Comparison of ENCODE assay signal across 26 mouse cellular contexts in the genomic region with DNA sequence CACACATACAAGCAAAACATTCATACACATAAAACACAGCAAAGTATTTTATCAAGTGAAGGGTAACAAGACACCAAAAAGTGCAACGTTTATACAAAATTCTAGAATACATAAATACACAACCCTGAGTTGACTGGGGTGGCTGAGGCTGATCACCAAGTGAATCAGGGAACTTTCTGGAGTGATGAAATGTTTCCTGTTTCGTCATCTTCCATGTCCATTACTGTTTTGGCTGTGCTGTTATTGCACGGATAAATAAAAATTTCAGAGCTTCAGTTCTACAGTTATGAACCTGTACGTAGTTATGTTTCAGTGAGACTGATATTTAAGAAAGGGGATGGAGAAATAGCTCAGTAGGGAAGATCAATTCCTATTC. TPM values are rescaled to one million over a fixed set of nuclear protein-coding genes. Genes with fewer than 3 reads are reported as not detected.
A peak's percentile ranks its signal among the peaks of the same experiment; 100 is the strongest.
DNase-seq lines count a peak whose midpoint lies in the region; ATAC-seq and TF ChIP-seq lines count a peak whose summit lies in the region.
"Had no signal": no experiment of that assay in that cellular context is flagged by ENCODE, and none has a peak within 500 bp of the region (broad histone marks: within the 10 kb centered on the region; RNA-seq: fewer than 3 reads in every experiment).

No protein-coding gene starts in this region.

- TF ChIP-seq POLR2A in bone marrow macrophage, adult 2 months (IDR thresholded peaks at IDR 0.05; ENCODE audit: borderline replicate concordance, low read depth, low read length), result no peak

- no peak for TF ChIP-seq CTCF in bone marrow macrophage, adult 2 months (IDR thresholded peaks at IDR 0.05; ENCODE audit: low read depth, low read length)
- no peak for TF ChIP-seq CTCF in left cerebral cortex, adult 2 months (IDR thresholded peaks at IDR 0.05)

- no peaks in the 10 kb centered on the region for H3K36me3 ChIP-seq in lung, embryonic 15.5 days
- H3K36me3 ChIP-seq: heart, embryonic 15.5 days; hindbrain, embryonic 13.5 days; limb, embryonic 10.5 days; limb, embryonic 15.5 days; liver, embryonic 15.5 days; midbrain, embryonic 10.5 days; midbrain, embryonic 15.5 days; neural tube, embryonic 12.5 days had no signal

- H3K27me3 ChIP-seq in lung, embryonic 15.5 days, result peaks cover 7% of the 10 kb centered on the region

- 61% methylated on average over 4 of the region's 4 CpGs for WGBS in lung, embryonic 15.5 days

- H3K4me2 ChIP-seq in lung, embryonic 15.5 days, result no peak overlapping the region
- H3K4me2 ChIP-seq: forebrain, embryonic 13.5 days; heart, embryonic 15.5 days; hindbrain, embryonic 13.5 days; limb, embryonic 15.5 days; liver, embryonic 15.5 days; midbrain, embryonic 15.5 days; neural tube, embryonic 12.5 days had no signal

- intact Hi-C loops in left cerebral cortex, adult 2 months (cut with DNase I), result no loop called here

- H3K9me3 ChIP-seq in lung, embryonic 15.5 days, result no peaks in the 10 kb centered on the region
- H3K9me3 ChIP-seq: forebrain, embryonic 13.5 days; heart, embryonic 15.5 days; hindbrain, embryonic 13.5 days; limb, embryonic 10.5 days; limb, embryonic 15.5 days; liver, embryonic 15.5 days; midbrain, embryonic 10.5 days; midbrain, embryonic 15.5 days; neural tube, embryonic 12.5 days had no signal

- no peak overlapping the region for H3K4me3 ChIP-seq in lung, embryonic 15.5 days
- no peak overlapping the region for H3K4me3 ChIP-seq in bone marrow macrophage, adult 2 months (ENCODE audit: insufficient read depth, low read length)
- H3K4me3 ChIP-seq in left cerebral cortex, adult 2 months, result no peak overlapping the region
- H3K4me3 ChIP-seq: forebrain, embryonic 13.5 days; heart, embryonic 15.5 days; hindbrain, embryonic 13.5 days; limb, embryonic 10.5 days; limb, embryonic 15.5 days; liver, embryonic 15.5 days; midbrain, embryonic 10.5 days; midbrain, embryonic 15.5 days; myocyte; neural tube, embryonic 12.5 days had no signal

- peak overlapping the region; percentile 35 for H3K27ac ChIP-seq in lung, embryonic 15.5 days
- H3K27ac ChIP-seq in bone marrow macrophage, adult 2 months (ENCODE audit: insufficient read depth, low read depth, low read length), result peak overlapping the region; percentile 21
- no peak overlapping the region for H3K27ac ChIP-seq in left cerebral cortex, adult 2 months
- H3K27ac ChIP-seq: forebrain, embryonic 13.5 days; hindbrain, embryonic 13.5 days; limb, embryonic 10.5 days; limb, embryonic 15.5 days; liver, embryonic 15.5 days; midbrain, embryonic 10.5 days; midbrain, embryonic 15.5 days; neural tube, embryonic 12.5 days had no signal

- DNase-seq in lung, adult 18-20 months, result no peak
- DNase-seq in 416B (ENCODE audit: low read depth), result peak; percentile 65
- DNase-seq in cerebellum, postnatal 10 days, result no peak
- no peak for DNase-seq in left cerebral cortex, adult 2 months (ENCODE audit: extremely low spot score in 1 of 2, low spot score in 2 of 2)
- DNase-seq: adrenal gland, adult 2 months; adrenal gland, postnatal 36 days; B cell, adult 2 months; cerebellum, adult 2 months; cerebellum, postnatal 25 days; gastrocnemius, postnatal 10 days; kidney, adult 9 months; kidney, postnatal 14 days; thymus, postnatal 14 days had no signal

- H3K4me1 ChIP-seq in lung, embryonic 15.5 days, result peaks cover 7% of the 10 kb centered on the region; the same call in 1 of the 2 replicates
- peaks cover 31% of the 10 kb centered on the region for H3K4me1 ChIP-seq in bone marrow macrophage, adult 2 months (ENCODE audit: control insufficient read depth, insufficient read depth, low read length)
- H3K4me1 ChIP-seq: forebrain, embryonic 13.5 days; hindbrain, embryonic 13.5 days; limb, embryonic 10.5 days; limb, embryonic 15.5 days; liver, embryonic 15.5 days; midbrain, embryonic 10.5 days; midbrain, embryonic 15.5 days; neural tube, embryonic 12.5 days had no signal

- H3K9ac ChIP-seq in lung, embryonic 15.5 days, result no peak overlapping the region
- H3K9ac ChIP-seq: forebrain, embryonic 13.5 days; heart, embryonic 15.5 days; hindbrain, embryonic 13.5 days; limb, embryonic 15.5 days; liver, embryonic 15.5 days; midbrain, embryonic 15.5 days; neural tube, embryonic 12.5 days had no signal

- 0 out of 2 replicates have a peak, but pooled peaks have one; percentile 8 for ATAC-seq in lung, embryonic 15.5 days (ENCODE audit: borderline replicate concordance, extremely low read depth, low FRiP score, low TSS enrichment)
- peak; percentile 80 for ATAC-seq in megakaryocyte progenitor cell, adult 5-6 weeks (replicated peaks; ENCODE audit: poor library complexity)
- ATAC-seq: forebrain, embryonic 13.5 days; midbrain, embryonic 15.5 days had no signal

RNA-seq across cellular contexts. Expression of gene Slc35c1, which starts 18.0 kb away (rescaled TPM):
- polyA plus RNA-seq in lung, embryonic 15.5 days (2015; fragmentation: Nextera tagmentation; extraction: Ambion mirVana), result 15.6 and 16.7 TPM in 2 replicates
- polyA plus RNA-seq in bone marrow macrophage, adult 2 months (2012; ENCODE audit: insufficient read depth, insufficient read length, missing spikeins), result 22.8 and 27.4 TPM in 2 replicates
- total RNA-seq in megakaryocyte progenitor cell, adult 5-6 weeks (2015), result 62.3 and 76.4 TPM in 2 replicates
- 16.5 and 19.3 TPM in 2 replicates for total RNA-seq in megakaryocyte progenitor cell, adult 5-6 weeks (2017)
- total RNA-seq in left cerebral cortex, adult 2 months (2021), result 10 to 100 TPM; 16.1 to 16.9 TPM

RNA-seq across cellular contexts. Expression of gene Cry2, which starts 44.5 kb away (rescaled TPM):
- polyA plus RNA-seq in lung, embryonic 15.5 days (2015; fragmentation: Nextera tagmentation; extraction: Ambion mirVana), result 23.6 and 25.7 TPM in 2 replicates
- polyA plus RNA-seq in bone marrow macrophage, adult 2 months (2012; ENCODE audit: insufficient read depth, insufficient read length, missing spikeins), result 5.4 and 5.8 TPM in 2 replicates
- 9.0 and 10.1 TPM in 2 replicates for total RNA-seq in megakaryocyte progenitor cell, adult 5-6 weeks (2015)
- total RNA-seq in megakaryocyte progenitor cell, adult 5-6 weeks (2017), result 7.4 and 10.9 TPM in 2 replicates
- 100 to 1,000 TPM; 126 to 129 TPM for total RNA-seq in left cerebral cortex, adult 2 months (2021)

Comparison
In these comparisons a context has a peak if more than half of its experiments do, and no peak if none do; other contexts are left out.
1. RNA of gene Cry2, which starts 44.5 kb away (total RNA-seq): 126 to 129 TPM in left cerebral cortex, adult 2 months; 7.4 to 10.9 TPM in megakaryocyte progenitor cell, adult 5-6 weeks; every median in the first group is over 10 times any median in the second.